Mouse (Mus musculus): Measurements from ENCODE around the gene Taf3. TPM values are rescaled to one million over a fixed set of nuclear protein-coding genes. Genes with fewer than 3 reads are reported as not detected.

Taf3 gene
- polyA plus RNA-seq (2012; rRNA removed), result 2.2 and 6.9 TPM in 2 replicates

DNA sequence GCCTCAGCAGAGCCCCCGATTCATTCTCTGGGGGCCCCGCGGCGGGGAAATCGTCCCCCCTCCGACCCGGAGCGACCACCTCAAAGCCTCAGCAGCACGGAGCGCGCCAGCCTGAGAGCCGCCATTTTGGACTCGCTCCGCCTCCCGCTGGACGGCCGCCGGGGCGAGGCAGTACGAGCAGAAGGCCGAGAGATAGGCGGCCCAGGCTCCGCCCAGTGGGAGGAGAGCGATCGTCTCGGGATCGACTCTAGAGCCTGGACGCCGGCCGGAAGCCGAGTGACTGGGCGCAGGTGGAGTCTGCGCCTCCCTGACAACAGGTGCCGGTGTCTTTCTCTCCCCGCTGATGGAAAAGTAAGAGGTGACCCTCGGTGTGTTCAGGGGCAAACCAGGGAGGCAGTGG is at the start of gene Taf3:
TSS of gene Taf3 (minus strand) at position 136 of the 400 bp plus-strand sequence.
- H3K4me1 ChIP-seq (ENCODE audit: control insufficient read depth, insufficient read depth, insufficient read length, low read length), result no peaks in the 10 kb centered on the region; the same call in 1 of the 2 replicates
- no peaks in the 10 kb centered on the region for H3K36me3 ChIP-seq (ENCODE audit: control insufficient read depth, insufficient read depth, low read length)
- peak within 1 kb of the TSS; percentile 91 for H3K4me3 ChIP-seq (ENCODE audit: low read depth, low read length)
- peak; percentile 59; the same call in 1 of the 2 replicates for TF ChIP-seq POLR2A (IDR thresholded peaks at IDR 0.05; ENCODE audit: low read depth, low read length)
- no peak for TF ChIP-seq CTCF (IDR thresholded peaks at IDR 0.05; ENCODE audit: extremely low read depth, insufficient read length, insufficient replicate concordance, low read depth, low read length)
- H3K27me3 ChIP-seq (ENCODE audit: control insufficient read depth, insufficient read depth, low read length), result no peaks in the 10 kb centered on the region
- no peak within 1 kb of the TSS for H3K27ac ChIP-seq (ENCODE audit: insufficient read depth, low read depth, low read length)
- under 1% methylated on average over 36 of the region's 36 CpGs for WGBS

- H3K27me3 ChIP-seq (ENCODE audit: control insufficient read depth, insufficient read depth, low read length), result no peaks in the 10 kb centered on the region
- 55% methylated on average over 14 of the region's 14 CpGs for WGBS
- peaks cover 2% of the 10 kb centered on the region; the same call in 1 of the 2 replicates for H3K4me1 ChIP-seq (ENCODE audit: control insufficient read depth, insufficient read depth, insufficient read length, low read length)
- no peak for TF ChIP-seq POLR2A (IDR thresholded peaks at IDR 0.05; ENCODE audit: low read depth, low read length)
- no peak for TF ChIP-seq CTCF (IDR thresholded peaks at IDR 0.05; ENCODE audit: extremely low read depth, insufficient read length, insufficient replicate concordance, low read depth, low read length)
- H3K27ac ChIP-seq (ENCODE audit: insufficient read depth, low read depth, low read length), result no peak overlapping the region
- H3K4me3 ChIP-seq (ENCODE audit: low read depth, low read length), result no peak overlapping the region
- peaks cover 24% of the 10 kb centered on the region for H3K36me3 ChIP-seq (ENCODE audit: control insufficient read depth, insufficient read depth, low read length)
Measured at GRCm38 (mm10) chr2:10094327-10095100, 46.1 kb upstream of the Taf3 start.

DNA sequence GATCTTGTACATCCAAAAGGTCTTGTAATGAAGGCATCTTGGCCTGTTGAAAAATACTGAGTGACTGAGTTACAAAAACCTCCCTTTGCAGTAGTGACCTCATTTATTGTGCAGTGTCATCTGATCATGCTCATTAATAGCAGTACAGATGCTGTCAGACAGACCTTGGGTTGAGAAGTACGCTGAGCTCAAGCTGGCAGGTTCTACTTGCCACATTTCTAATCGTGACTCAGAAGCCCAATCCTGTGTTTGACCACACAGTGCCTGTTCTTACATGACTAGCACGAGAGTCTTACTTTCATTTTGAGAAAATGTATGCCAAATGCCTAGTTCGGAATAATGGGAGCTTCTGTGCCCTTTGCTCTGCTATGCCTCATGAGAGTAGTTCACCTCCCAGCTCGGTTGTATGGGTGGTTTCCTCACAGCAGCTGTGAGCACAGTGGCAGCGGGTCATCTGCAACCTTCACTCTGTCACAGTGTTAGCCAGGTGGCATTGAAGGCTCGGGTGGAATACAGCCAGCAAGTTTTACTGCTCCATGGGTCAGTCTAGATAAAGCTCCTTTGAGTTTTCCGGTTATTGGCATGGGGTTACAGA is 39.0 kb upstream of the Taf3 start:
- WGBS, result 52% methylated on average over 8 of the region's 8 CpGs
- no peak overlapping the region for H3K4me3 ChIP-seq (ENCODE audit: low read depth, low read length)
- no peak overlapping the region for H3K27ac ChIP-seq (ENCODE audit: insufficient read depth, low read depth, low read length)
- no peak for TF ChIP-seq CTCF (IDR thresholded peaks at IDR 0.05; ENCODE audit: extremely low read depth, insufficient read length, insufficient replicate concordance, low read depth, low read length)
- no peak for TF ChIP-seq POLR2A (IDR thresholded peaks at IDR 0.05; ENCODE audit: low read depth, low read length)
- no peaks in the 10 kb centered on the region for H3K27me3 ChIP-seq (ENCODE audit: control insufficient read depth, insufficient read depth, low read length)
- H3K4me1 ChIP-seq (ENCODE audit: control insufficient read depth, insufficient read depth, insufficient read length, low read length), result peaks cover 2% of the 10 kb centered on the region; the same call in 1 of the 2 replicates
- H3K36me3 ChIP-seq (ENCODE audit: control insufficient read depth, insufficient read depth, low read length), result peaks cover 27% of the 10 kb centered on the region

DNA sequence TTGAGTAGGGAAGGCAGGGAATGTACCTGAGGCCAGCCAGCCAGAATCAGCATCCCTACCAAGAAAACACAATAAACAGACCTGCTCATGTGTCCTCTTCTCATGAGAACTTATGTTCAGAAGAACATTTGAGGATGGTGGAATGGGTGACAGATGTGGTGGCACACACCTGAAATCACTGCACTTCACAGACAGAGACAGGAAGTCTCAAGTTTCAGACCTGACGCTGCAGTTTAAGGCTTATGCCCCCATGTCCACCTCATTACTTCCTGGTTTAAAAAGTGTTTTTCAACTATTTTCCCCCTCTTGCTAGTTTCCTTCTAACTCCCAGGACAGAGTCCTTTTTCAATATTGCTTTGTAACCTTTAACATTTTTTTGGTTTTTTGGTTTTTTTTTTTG is 34.3 kb upstream of the Taf3 start:
- WGBS, result 79% methylated on average over 1 of the region's 1 CpGs
- Histone ChIP-seq H3K27me3 (ENCODE audit: control insufficient read depth, insufficient read depth, low read length) (no peaks in the 10 kb centered on the region), H3K36me3 (ENCODE audit: control insufficient read depth, insufficient read depth, low read length) (peaks cover 3% of the 10 kb centered on the region; the same call in 1 of the 2 replicates), H3K27ac (ENCODE audit: insufficient read depth, low read depth, low read length) (no peak overlapping the region), H3K4me1 (ENCODE audit: control insufficient read depth, insufficient read depth, insufficient read length, low read length) (peaks cover 12% of the 10 kb centered on the region; the same call in 1 of the 2 replicates), H3K4me3 (ENCODE audit: low read depth, low read length) (no peak overlapping the region)
- no peak for TF ChIP-seq POLR2A (IDR thresholded peaks at IDR 0.05; ENCODE audit: low read depth, low read length)
- no peak for TF ChIP-seq CTCF (IDR thresholded peaks at IDR 0.05; ENCODE audit: extremely low read depth, insufficient read length, insufficient replicate concordance, low read depth, low read length)

DNA sequence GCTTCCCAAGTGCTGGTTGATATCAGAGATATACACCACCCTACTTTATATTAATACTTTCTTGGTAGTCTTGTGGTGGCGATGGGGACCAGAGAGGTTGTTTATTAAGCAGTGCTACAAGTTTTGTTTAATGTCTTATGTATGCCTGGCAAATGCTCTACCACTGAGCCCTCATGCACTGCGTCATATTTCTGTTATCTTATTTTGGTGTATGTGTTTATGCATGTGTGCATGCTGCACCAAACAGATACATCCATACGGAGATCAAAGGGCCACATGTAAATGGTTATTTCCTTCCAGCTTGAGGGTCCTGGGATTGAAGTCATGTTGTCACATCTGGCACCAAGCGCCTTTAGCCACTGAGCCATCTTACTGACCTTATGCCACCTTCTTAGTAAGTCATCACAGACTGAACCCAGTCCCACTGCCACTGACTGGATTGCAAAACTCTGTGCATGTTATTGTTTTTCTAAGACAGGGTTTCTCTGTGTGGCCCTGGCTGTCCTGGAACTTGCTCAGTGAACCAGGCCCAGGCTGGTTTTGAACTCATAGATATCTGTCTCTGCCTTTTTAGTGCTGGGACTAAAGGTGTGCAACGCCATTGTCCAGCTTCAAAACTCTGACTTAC is 33.2 kb upstream of the Taf3 start:
- TF ChIP-seq CTCF (IDR thresholded peaks at IDR 0.05; ENCODE audit: extremely low read depth, insufficient read length, insufficient replicate concordance, low read depth, low read length) (no peak), POLR2A (IDR thresholded peaks at IDR 0.05; ENCODE audit: low read depth, low read length) (no peak)
- Histone ChIP-seq H3K36me3 (ENCODE audit: control insufficient read depth, insufficient read depth, low read length) (peaks cover 3% of the 10 kb centered on the region; the same call in 1 of the 2 replicates), H3K4me1 (ENCODE audit: control insufficient read depth, insufficient read depth, insufficient read length, low read length) (peaks cover 15% of the 10 kb centered on the region; the same call in 1 of the 2 replicates), H3K27me3 (ENCODE audit: control insufficient read depth, insufficient read depth, low read length) (no peaks in the 10 kb centered on the region), H3K4me3 (ENCODE audit: low read depth, low read length) (no peak overlapping the region), H3K27ac (ENCODE audit: insufficient read depth, low read depth, low read length) (no peak overlapping the region)
- WGBS, result 85% methylated on average over 5 of the region's 5 CpGs

- peak within 1 kb of the TSS; percentile 94 for H3K4me3 ChIP-seq (ENCODE audit: low read depth, low read length)
- H3K36me3 ChIP-seq (ENCODE audit: control insufficient read depth, insufficient read depth, low read length), result no peaks in the 10 kb centered on the region
- peaks cover 21% of the 10 kb centered on the region for H3K4me1 ChIP-seq (ENCODE audit: control insufficient read depth, insufficient read depth, insufficient read length, low read length)
- TF ChIP-seq CTCF (IDR thresholded peaks at IDR 0.05; ENCODE audit: extremely low read depth, insufficient read length, insufficient replicate concordance, low read depth, low read length), result peak; percentile 41; the same call in 1 of the 2 replicates
- peak; percentile 78 for TF ChIP-seq POLR2A (IDR thresholded peaks at IDR 0.05; ENCODE audit: low read depth, low read length)
- H3K27ac ChIP-seq (ENCODE audit: insufficient read depth, low read depth, low read length), result peak within 1 kb of the TSS; percentile 98
- H3K27me3 ChIP-seq (ENCODE audit: control insufficient read depth, insufficient read depth, low read length), result no peaks in the 10 kb centered on the region
- under 1% methylated on average over 61 of the region's 61 CpGs for WGBS
Measured at GRCm38 (mm10) chr2:10080310-10081010, 32.1 kb upstream of the Taf3 start, which contains the start of the genes Atp5c1 and Kin. TSS of gene Atp5c1 (minus strand) at chr2:10080510. TSS of gene Kin (plus strand) at chr2:10080593.
